ENCODE assay signal across 8 mouse cellular contexts in the genomic region with DNA sequence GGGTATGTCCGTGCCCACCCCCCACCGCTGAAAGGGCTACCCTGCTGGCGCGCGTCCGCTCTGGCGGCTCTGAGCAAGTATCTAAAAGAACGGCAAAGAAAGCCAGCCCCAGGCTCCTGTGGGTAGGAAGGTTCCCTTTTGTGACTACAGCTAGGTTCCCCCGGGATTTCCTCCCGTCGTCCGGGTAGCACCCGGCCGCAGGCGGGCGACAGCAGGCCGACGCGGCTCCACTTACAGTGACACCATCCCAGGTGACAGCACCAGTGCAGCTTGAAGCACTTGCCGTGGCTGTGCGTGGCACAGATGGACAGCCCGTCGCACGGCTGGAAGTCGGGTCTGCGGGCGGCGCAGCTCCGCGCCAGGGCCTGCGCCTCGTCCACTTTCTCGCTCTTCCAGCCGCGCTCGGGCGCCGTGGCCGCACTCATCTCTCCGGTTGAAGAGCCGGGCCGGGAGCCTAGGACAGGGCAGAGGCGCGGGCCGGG. TPM values are rescaled to one million over a fixed set of nuclear protein-coding genes. Genes with fewer than 3 reads are reported as not detected.
DNase-seq lines count a peak whose midpoint lies in the region; ATAC-seq and TF ChIP-seq lines count a peak whose summit lies in the region.

No protein-coding gene starts in this region.

- no peak for TF ChIP-seq POLR2A in bone marrow, adult 2 months (IDR thresholded peaks at IDR 0.05; ENCODE audit: borderline replicate concordance, control insufficient read depth, low read depth, low read length)

- peaks cover 3% of the 10 kb centered on the region; the same call in 1 of the 2 replicates for H3K9me3 ChIP-seq in forebrain, embryonic 10.5 days

- no peaks in the 10 kb centered on the region; the same call in 1 of the 2 replicates for H3K4me1 ChIP-seq in bone marrow, adult 2 months (ENCODE audit: control insufficient read depth, insufficient read depth, low read length)
- H3K4me1 ChIP-seq in forebrain, embryonic 10.5 days: peaks cover 44% of the 10 kb centered on the region

- under 1% methylated on average over 45 of the region's 45 CpGs for whole genome bisulfite sequencing in bone marrow, adult 2 months
- 0% methylated on average over 45 of the region's 45 CpGs for WGBS in forebrain, embryonic 10.5 days

- peak overlapping the region; percentile 19; the same call in 1 of the 2 replicates for H3K27ac ChIP-seq in bone marrow, adult 2 months (ENCODE audit: control insufficient read depth, insufficient read depth, low read depth, low read length, poor library complexity)
- peak overlapping the region; percentile 95 for H3K27ac ChIP-seq in forebrain, embryonic 10.5 days

- H3K36me3 ChIP-seq in forebrain, embryonic 10.5 days (replicated peaks): peaks cover 7% of the 10 kb centered on the region

- H3K27me3 ChIP-seq in forebrain, embryonic 10.5 days (ENCODE audit: poor library complexity, severe bottlenecking): peaks cover 23% of the 10 kb centered on the region

- peak; percentile 38 for ATAC-seq in CD4-positive, CD25-positive, alpha-beta regulatory T cell, adult 4 months
- peak; percentile 33 to 69; a peak in 3 of 4 replicates for ATAC-seq in hematopoietic stem cell, adult 5-6 weeks (replicated peaks in 1 of 2; ENCODE audit: insufficient read depth in 1 of 2, low FRiP score in 2 of 2, low TSS enrichment in 1 of 2, low read depth in 1 of 2, poor library complexity in 2 of 2, severe bottlenecking in 2 of 2)

- peak overlapping the region; percentile 55 for H3K4me3 ChIP-seq in bone marrow, adult 2 months (replicated peaks; ENCODE audit: control insufficient read depth, low read depth, low read length)
- H3K4me3 ChIP-seq in forebrain, embryonic 10.5 days: peak overlapping the region; percentile 88

- no peak for TF ChIP-seq CTCF in bone marrow, adult 2 months (IDR thresholded peaks at IDR 0.05; ENCODE audit: control insufficient read depth, insufficient read depth, low read length)

- peak; percentile 61 for DNase-seq in forebrain, embryonic 10.5 days (ENCODE audit: extremely low spot score, low spot score)
- DNase-seq in left cerebral cortex, adult 18-20 months (ENCODE audit: low spot score in 2 of 2): peak; percentile 44 to 65
- peak; percentile 39 for DNase-seq in lung, postnatal 25 days (ENCODE audit: low spot score)
- DNase-seq in right cerebral cortex, adult 2 months (ENCODE audit: low spot score in 2 of 2): peak; percentile 48 to 64
- peak; percentile 55 for DNase-seq in yolk sac, embryonic 10.5 days (ENCODE audit: low spot score)

RNA-seq across cellular contexts. Expression of gene 2510009E07Rik, which starts 0.4 kb away (rescaled TPM):
- polyA plus RNA-seq in CD4-positive, CD25-positive, alpha-beta regulatory T cell, adult 4 months (2017; shearing (Covaris generic)): 1 to 10 TPM; 3.4 to 3.8 TPM
- polyA plus RNA-seq in bone marrow, adult 2 months (2011; ENCODE audit: insufficient read depth, insufficient read length, low replicate concordance, missing spikeins): 3.5 and 3.9 TPM in 2 replicates
- 29.2 and 31.9 TPM in 2 replicates for polyA plus RNA-seq in forebrain, embryonic 10.5 days (2016; fragmentation: Nextera tagmentation; extraction: Ambion mirVana)
- total RNA-seq in hematopoietic stem cell, adult 5-6 weeks (2017): 0.88 and 3.0 TPM in 2 replicates
- 10 to 100 TPM; 47.0 to 56.8 TPM for total RNA-seq in left cerebral cortex, adult 18-20 months (2021)

Comparison
In these comparisons a context has a peak if more than half of its experiments do, and no peak if none do; other contexts are left out.
1. Peak in every context shown above with its lines: DNase-seq, ATAC-seq, H3K4me3 ChIP-seq and H3K27ac ChIP-seq.